In the genomic region with DNA sequence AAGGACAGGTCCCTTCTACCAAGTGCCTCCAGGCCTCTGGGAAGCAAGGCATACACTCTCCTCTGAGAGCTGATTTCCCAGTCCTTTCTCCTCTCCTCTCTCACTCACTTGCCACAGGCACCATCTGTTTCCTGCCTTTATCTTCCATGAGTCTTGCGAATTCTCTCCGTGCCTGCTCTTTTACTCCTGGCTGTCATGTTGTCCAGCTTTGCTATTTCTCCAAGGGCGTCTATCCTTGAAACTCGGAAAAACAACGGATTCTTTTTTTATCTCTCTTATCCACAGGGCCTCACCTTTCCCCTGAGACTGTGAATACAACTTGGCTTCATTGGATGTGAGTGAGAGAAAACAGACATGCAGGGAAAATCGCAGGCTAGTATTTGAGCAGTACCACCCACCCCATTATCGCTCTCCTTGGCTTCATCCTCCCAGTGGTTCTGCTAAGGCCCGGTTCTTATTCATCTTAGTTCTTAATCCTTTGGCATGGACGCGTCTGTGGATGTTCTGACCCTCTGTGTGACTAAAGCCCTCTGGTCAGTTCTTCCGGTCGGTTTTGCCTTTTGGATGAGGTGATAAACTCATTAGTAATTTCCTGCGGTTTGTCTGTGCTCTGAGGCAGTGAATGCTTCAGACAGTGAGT, we compare ENCODE assay signal across 18 mouse cellular contexts.
A peak's percentile ranks its signal among the peaks of the same experiment; 100 is the strongest.
DNase-seq lines count a peak whose midpoint lies in the region; ATAC-seq and TF ChIP-seq lines count a peak whose summit lies in the region.
"Had no signal": no experiment of that assay in that cellular context is flagged by ENCODE, and none has a peak within 500 bp of the region (broad histone marks: within the 10 kb centered on the region; RNA-seq: fewer than 3 reads in every experiment).

No protein-coding gene starts in this region.

- intact Hi-C loops in heart, postnatal 36 days (cut with DNase I), result no loop called here

- TF ChIP-seq CTCF in lung, adult 2 months (IDR thresholded peaks at IDR 0.05; ENCODE audit: insufficient read depth, low read length), result no peak
- no peak for TF ChIP-seq CTCF in Patski (IDR thresholded peaks at IDR 0.05)

- H3K4me3 ChIP-seq in lung, embryonic 16.5 days (ENCODE audit: low read length), result no peak overlapping the region
- H3K4me3 ChIP-seq in lung, adult 2 months (replicated peaks; ENCODE audit: extremely low read depth, low read depth, low read length), result no peak overlapping the region
- no peak overlapping the region for H3K4me3 ChIP-seq in heart, embryonic 11.5 days (ENCODE audit: low read depth, low read length)
- H3K4me3 ChIP-seq: embryonic facial prominence, embryonic 12.5 days; forebrain, embryonic 12.5 days had no signal

- peak overlapping the region; percentile 20; the same call in 1 of the 2 replicates for H3K27ac ChIP-seq in lung, embryonic 16.5 days (ENCODE audit: low read length)
- peak overlapping the region; percentile 68 for H3K27ac ChIP-seq in heart, embryonic 11.5 days (ENCODE audit: low read depth, low read length)
- H3K27ac ChIP-seq: embryonic facial prominence, embryonic 12.5 days; forebrain, embryonic 12.5 days; liver, embryonic 14.5 days had no signal

- no peak overlapping the region for H3K4me2 ChIP-seq in lung, embryonic 16.5 days (ENCODE audit: low read depth, low read length)
- peak overlapping the region; percentile 27; the same call in 1 of the 2 replicates for H3K4me2 ChIP-seq in heart, embryonic 11.5 days
- H3K4me2 ChIP-seq: embryonic facial prominence, embryonic 12.5 days; forebrain, embryonic 12.5 days had no signal

- CTCF ChIA-PET in Patski (lab: Charles Lee), result no interaction called here

- H3K27me3 ChIP-seq in lung, embryonic 16.5 days (ENCODE audit: control insufficient read depth, insufficient read depth, low read depth, low read length), result no peaks in the 10 kb centered on the region
- peaks cover 5% of the 10 kb centered on the region for H3K27me3 ChIP-seq in Patski
- no peaks in the 10 kb centered on the region for H3K27me3 ChIP-seq in heart, embryonic 11.5 days (ENCODE audit: control insufficient read depth, insufficient read depth, low read length)
- H3K27me3 ChIP-seq: CH12.LX; embryonic facial prominence, embryonic 12.5 days; forebrain, embryonic 12.5 days had no signal

- POLR2A ChIA-PET in Patski (lab: Charles Lee), result no interaction called here

- no peaks in the 10 kb centered on the region for H3K36me3 ChIP-seq in lung, embryonic 16.5 days (ENCODE audit: control insufficient read depth, insufficient read depth, low read length)
- H3K36me3 ChIP-seq in heart, embryonic 11.5 days (ENCODE audit: control insufficient read depth, insufficient read depth, low read length), result no peaks in the 10 kb centered on the region
- H3K36me3 ChIP-seq: embryonic facial prominence, embryonic 12.5 days; forebrain, embryonic 12.5 days had no signal

- H3K4me1 ChIP-seq in lung, embryonic 16.5 days (replicated peaks; ENCODE audit: control insufficient read depth, insufficient read depth, low read length), result peaks cover 3% of the 10 kb centered on the region; the same call in 1 of the 2 replicates
- H3K4me1 ChIP-seq in lung, adult 2 months (ENCODE audit: control insufficient read depth, insufficient read depth, low read length), result no peaks in the 10 kb centered on the region
- H3K4me1 ChIP-seq in heart, embryonic 11.5 days (ENCODE audit: control insufficient read depth, insufficient read depth, low read length), result peaks cover 12% of the 10 kb centered on the region
- H3K4me1 ChIP-seq: embryonic facial prominence, embryonic 12.5 days; forebrain, embryonic 12.5 days had no signal

- in situ Hi-C loops in Patski (cut with MboI; ENCODE audit: low pct_unique_long_range_greater_than_20kb), result no loop called here

- 36% methylated on average over 13 of the region's 13 CpGs for WGBS in lung, embryonic 16.5 days
- WGBS in lung, adult 2 months, result 36% methylated on average over 13 of the region's 13 CpGs
- 31% methylated on average over 13 of the region's 13 CpGs for WGBS in heart, embryonic 11.5 days (ENCODE audit: insufficient replicate concordance)

- no peak overlapping the region for H3K9ac ChIP-seq in lung, embryonic 16.5 days (ENCODE audit: low read length)
- H3K9ac ChIP-seq in heart, embryonic 11.5 days (ENCODE audit: low read depth, low read length), result no peak overlapping the region
- H3K9ac ChIP-seq: embryonic facial prominence, embryonic 12.5 days; forebrain, embryonic 12.5 days; liver, embryonic 14.5 days had no signal

- ATAC-seq in lung, embryonic 16.5 days (ENCODE audit: low read depth), result peak; percentile 63
- peak; percentile 92 for ATAC-seq in Patski
- ATAC-seq in heart, embryonic 11.5 days (replicated peaks; ENCODE audit: insufficient number of reproducible peaks, low FRiP score, low TSS enrichment), result peak; percentile 61; the same call in 1 of the 2 replicates
- no peak for ATAC-seq in megakaryocyte-erythroid progenitor cell, adult 5-6 weeks (replicated peaks; ENCODE audit: low FRiP score, low TSS enrichment, poor library complexity, severe bottlenecking)
- ATAC-seq: intestine, embryonic 16.5 days; midbrain, embryonic 16.5 days had no signal

- DNase-seq in lung, adult 2 months, result no peak
- peak; percentile 25 for DNase-seq in Patski (ENCODE audit: low read depth, low spot score)
- peak; percentile 10 to 14 for DNase-seq in heart, postnatal 36 days
- no peak for DNase-seq in thymus, postnatal 14 days
- DNase-seq in spleen, adult 18-20 months, result no peak
- DNase-seq: cerebellum, postnatal 10 days; kidney, postnatal 10 days; layer of hippocampus, adult 9-11 months; right cerebral cortex, postnatal 25 days had no signal

- TF ChIP-seq POLR2A in lung, adult 2 months (IDR thresholded peaks at IDR 0.05; ENCODE audit: borderline replicate concordance, extremely low read depth, low read depth, low read length), result no peak

- no peaks in the 10 kb centered on the region for H3K9me3 ChIP-seq in lung, embryonic 16.5 days (ENCODE audit: control insufficient read depth, low read length)
- H3K9me3 ChIP-seq in heart, embryonic 11.5 days (replicated peaks; ENCODE audit: control insufficient read depth, low read length), result no peaks in the 10 kb centered on the region
- H3K9me3 ChIP-seq: embryonic facial prominence, embryonic 12.5 days; forebrain, embryonic 12.5 days had no signal

Comparison
In these comparisons a context has a peak if more than half of its experiments do, and no peak if none do; other contexts are left out.
1. DNase-seq: peak in Patski (single experiment) and heart, postnatal 36 days (2 of 2); none in lung, adult 2 months (single experiment), thymus, postnatal 14 days (single experiment) and spleen, adult 18-20 months (0 of 2).